ENCODE assay signal across 27 mouse cellular contexts in the genomic region with DNA sequence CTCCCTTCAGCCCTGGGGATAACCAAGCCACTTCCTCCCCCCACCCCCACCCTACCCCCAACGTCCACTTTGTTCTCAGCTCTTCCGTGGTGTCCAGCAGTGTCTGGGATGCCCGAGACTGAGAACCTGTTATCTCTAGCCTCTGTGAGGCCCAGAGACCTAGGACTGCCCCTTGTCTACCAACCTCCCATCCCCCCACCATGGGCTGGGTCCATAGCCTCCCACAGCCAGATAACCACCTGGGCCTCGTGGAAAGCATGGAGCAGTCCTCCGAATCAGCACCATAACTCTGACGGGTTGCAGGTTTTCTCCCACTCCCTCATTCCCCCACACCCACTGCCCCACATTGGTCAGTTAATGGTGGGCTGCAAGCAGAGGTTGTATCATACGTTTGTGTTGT. TPM values are rescaled to one million over a fixed set of nuclear protein-coding genes. Genes with fewer than 3 reads are reported as not detected.
DNase-seq lines count a peak whose midpoint lies in the region; ATAC-seq lines count a peak whose summit lies in the region.
"Had no signal": no experiment of that assay in that cellular context is flagged by ENCODE, and none has a peak within 500 bp of the region (broad histone marks: within the 10 kb centered on the region; RNA-seq: fewer than 3 reads in every experiment).

No protein-coding gene starts in this region.

- DNase-seq in heart, postnatal 14 days: no peak
- DNase-seq in limb, embryonic 10.5 days (ENCODE audit: low spot score): no peak
- no peak for DNase-seq in liver, embryonic 11.5 days (ENCODE audit: low spot score)
- no peak for DNase-seq in left cerebral cortex, adult 11 months (ENCODE audit: low spot score)
- DNase-seq in spleen, postnatal 10 days (ENCODE audit: low spot score in 2 of 2): no peak
- DNase-seq: adrenal gland, adult 2 months; adrenal gland, postnatal 10 days; adrenal gland, postnatal 25 days; cerebellum, adult 11 months; cerebellum, adult 18-20 months; cerebellum, adult 8-10 months; cerebellum, adult 9-11 months; cerebellum, postnatal 14 days; cerebellum, postnatal 36 days; embryo, embryonic 11 days had no signal

- no peaks in the 10 kb centered on the region for H3K27me3 ChIP-seq in heart, embryonic 11.5 days (ENCODE audit: control insufficient read depth, insufficient read depth, low read length)
- no peaks in the 10 kb centered on the region for H3K27me3 ChIP-seq in limb, embryonic 15.5 days
- H3K27me3 ChIP-seq in limb, embryonic 10.5 days (ENCODE audit: low read depth, poor library complexity, severe bottlenecking): no peaks in the 10 kb centered on the region
- H3K27me3 ChIP-seq in liver, embryonic 11.5 days (replicated peaks; ENCODE audit: control insufficient read depth, insufficient read depth, low read length): no peaks in the 10 kb centered on the region
- H3K27me3 ChIP-seq in liver, embryonic 12.5 days (replicated peaks): no peaks in the 10 kb centered on the region
- H3K27me3 ChIP-seq: embryonic facial prominence, embryonic 13.5 days; embryonic facial prominence, embryonic 15.5 days; forebrain, embryonic 12.5 days had no signal

- no peaks in the 10 kb centered on the region for H3K9me3 ChIP-seq in heart, embryonic 11.5 days (replicated peaks; ENCODE audit: control insufficient read depth, low read length)
- no peaks in the 10 kb centered on the region for H3K9me3 ChIP-seq in limb, embryonic 15.5 days
- H3K9me3 ChIP-seq in limb, embryonic 10.5 days (replicated peaks): no peaks in the 10 kb centered on the region
- H3K9me3 ChIP-seq in liver, embryonic 11.5 days (ENCODE audit: control insufficient read depth, low read length): no peaks in the 10 kb centered on the region
- no peaks in the 10 kb centered on the region for H3K9me3 ChIP-seq in liver, embryonic 12.5 days (replicated peaks)
- H3K9me3 ChIP-seq: embryonic facial prominence, embryonic 13.5 days; embryonic facial prominence, embryonic 15.5 days; forebrain, embryonic 10.5 days; forebrain, embryonic 12.5 days had no signal

- no peak overlapping the region for H3K27ac ChIP-seq in heart, embryonic 11.5 days (ENCODE audit: low read depth, low read length)
- no peak overlapping the region for H3K27ac ChIP-seq in limb, embryonic 15.5 days
- no peak overlapping the region for H3K27ac ChIP-seq in limb, embryonic 10.5 days
- H3K27ac ChIP-seq in liver, embryonic 11.5 days (ENCODE audit: low read depth, low read length): no peak overlapping the region
- H3K27ac ChIP-seq in liver, embryonic 12.5 days: no peak overlapping the region
- H3K27ac ChIP-seq: embryonic facial prominence, embryonic 13.5 days; embryonic facial prominence, embryonic 15.5 days; forebrain, embryonic 10.5 days; forebrain, embryonic 12.5 days had no signal

- ATAC-seq in heart, embryonic 11.5 days (replicated peaks; ENCODE audit: insufficient number of reproducible peaks, low FRiP score, low TSS enrichment): peak; percentile 63; the same call in 1 of the 2 replicates
- 0 out of 2 replicates have a peak, but pooled peaks have one; percentile 14 for ATAC-seq in limb, embryonic 15.5 days (ENCODE audit: insufficient number of reproducible peaks, low FRiP score, low TSS enrichment, low read depth)
- ATAC-seq in liver, embryonic 11.5 days (replicated peaks; ENCODE audit: low FRiP score): peak; percentile 49; the same call in 1 of the 2 replicates
- 0 out of 2 replicates have a peak, but pooled peaks have one; percentile 40 for ATAC-seq in liver, embryonic 12.5 days
- ATAC-seq: forebrain, embryonic 14.5 days had no signal

- WGBS in heart, embryonic 11.5 days (ENCODE audit: insufficient replicate concordance): 62% methylated on average over 7 of the region's 7 CpGs
- 82% methylated on average over 7 of the region's 7 CpGs for WGBS in limb, embryonic 15.5 days
- 88% methylated on average over 7 of the region's 7 CpGs for WGBS in limb, embryonic 10.5 days
- WGBS in liver, embryonic 11.5 days: 64% methylated on average over 7 of the region's 7 CpGs
- WGBS in liver, embryonic 12.5 days (ENCODE audit: insufficient replicate concordance): 34% methylated on average over 7 of the region's 7 CpGs

- intact Hi-C loops in heart, postnatal 14 days (cut with DNase I): no loop called here

- no peak overlapping the region for H3K4me2 ChIP-seq in heart, embryonic 11.5 days
- H3K4me2 ChIP-seq in limb, embryonic 15.5 days: no peak overlapping the region
- no peak overlapping the region for H3K4me2 ChIP-seq in liver, embryonic 11.5 days
- H3K4me2 ChIP-seq in liver, embryonic 12.5 days: no peak overlapping the region
- H3K4me2 ChIP-seq: embryonic facial prominence, embryonic 13.5 days; embryonic facial prominence, embryonic 15.5 days; forebrain, embryonic 12.5 days had no signal

- H3K4me3 ChIP-seq in heart, embryonic 11.5 days (ENCODE audit: low read depth, low read length): no peak overlapping the region
- H3K4me3 ChIP-seq in limb, embryonic 15.5 days: no peak overlapping the region
- H3K4me3 ChIP-seq in limb, embryonic 10.5 days: no peak overlapping the region
- H3K4me3 ChIP-seq in liver, embryonic 11.5 days (ENCODE audit: low read depth, low read length): no peak overlapping the region
- H3K4me3 ChIP-seq in liver, embryonic 12.5 days: no peak overlapping the region
- H3K4me3 ChIP-seq: embryonic facial prominence, embryonic 13.5 days; embryonic facial prominence, embryonic 15.5 days; erythroblast, embryonic 14.5 days; forebrain, embryonic 10.5 days; forebrain, embryonic 12.5 days had no signal

- H3K9ac ChIP-seq in heart, embryonic 11.5 days (ENCODE audit: low read depth, low read length): no peak overlapping the region
- no peak overlapping the region for H3K9ac ChIP-seq in limb, embryonic 15.5 days
- H3K9ac ChIP-seq in liver, embryonic 11.5 days (ENCODE audit: low read depth, low read length): no peak overlapping the region
- H3K9ac ChIP-seq in liver, embryonic 12.5 days: no peak overlapping the region
- H3K9ac ChIP-seq: embryonic facial prominence, embryonic 13.5 days; embryonic facial prominence, embryonic 15.5 days; forebrain, embryonic 12.5 days had no signal

- H3K4me1 ChIP-seq in heart, embryonic 11.5 days (ENCODE audit: control insufficient read depth, insufficient read depth, low read length): no peaks in the 10 kb centered on the region
- no peaks in the 10 kb centered on the region for H3K4me1 ChIP-seq in limb, embryonic 15.5 days
- H3K4me1 ChIP-seq in limb, embryonic 10.5 days: no peaks in the 10 kb centered on the region
- no peaks in the 10 kb centered on the region for H3K4me1 ChIP-seq in liver, embryonic 11.5 days (replicated peaks; ENCODE audit: control insufficient read depth, insufficient read depth, low read length)
- peaks cover 6% of the 10 kb centered on the region; the same call in 1 of the 2 replicates for H3K4me1 ChIP-seq in liver, embryonic 12.5 days
- H3K4me1 ChIP-seq: embryonic facial prominence, embryonic 13.5 days; embryonic facial prominence, embryonic 15.5 days; forebrain, embryonic 10.5 days; forebrain, embryonic 12.5 days had no signal

- H3K36me3 ChIP-seq in heart, embryonic 11.5 days (ENCODE audit: control insufficient read depth, insufficient read depth, low read length): no peaks in the 10 kb centered on the region
- no peaks in the 10 kb centered on the region for H3K36me3 ChIP-seq in limb, embryonic 15.5 days
- no peaks in the 10 kb centered on the region for H3K36me3 ChIP-seq in limb, embryonic 10.5 days
- H3K36me3 ChIP-seq in liver, embryonic 11.5 days (ENCODE audit: control insufficient read depth, insufficient read depth, low read length): no peaks in the 10 kb centered on the region
- H3K36me3 ChIP-seq in liver, embryonic 12.5 days: no peaks in the 10 kb centered on the region
- H3K36me3 ChIP-seq: embryonic facial prominence, embryonic 13.5 days; embryonic facial prominence, embryonic 15.5 days; forebrain, embryonic 10.5 days; forebrain, embryonic 12.5 days had no signal

RNA-seq across cellular contexts. Expression of gene Mmrn1, which starts 44.4 kb away (rescaled TPM):
- 3.8 and 4.1 TPM in 2 replicates for polyA plus RNA-seq in heart, embryonic 11.5 days (2014; fragmentation: Nextera tagmentation; extraction: Ambion mirVana)
- total RNA-seq in heart, postnatal 14 days (2021): 1 to 10 TPM; 4.0 to 4.7 TPM
- 6.1 and 6.7 TPM in 2 replicates for polyA plus RNA-seq in limb, embryonic 15.5 days (2015; fragmentation: Nextera tagmentation; extraction: Ambion mirVana)
- 5.3 and 6.3 TPM in 2 replicates for polyA plus RNA-seq in limb, embryonic 10.5 days (2016; fragmentation: Nextera tagmentation; extraction: Ambion mirVana)
- 15.0 and 19.0 TPM in 2 replicates for polyA plus RNA-seq in liver, embryonic 11.5 days (2014; fragmentation: Nextera tagmentation; extraction: Ambion mirVana)
- polyA plus RNA-seq in liver, embryonic 12.5 days (2016; fragmentation: Nextera tagmentation; extraction: Ambion mirVana): 12.3 and 13.4 TPM in 2 replicates
- total RNA-seq: ES-E14, MEL had no signal
- polyA plus RNA-seq: adrenal gland, adult 2 months; C2C12; erythroblast, embryonic 14.5 days had no signal

RNA-seq across cellular contexts. Expression of gene Snca, which starts 50.7 kb away (rescaled TPM):
- polyA plus RNA-seq in heart, embryonic 11.5 days (2014; fragmentation: Nextera tagmentation; extraction: Ambion mirVana): 43.3 and 48.5 TPM in 2 replicates
- total RNA-seq in heart, postnatal 14 days (2021): 10 to 100 TPM; 57.3 to 83.2 TPM
- polyA plus RNA-seq in limb, embryonic 15.5 days (2015; fragmentation: Nextera tagmentation; extraction: Ambion mirVana): 35.3 and 35.9 TPM in 2 replicates
- 6.2 and 7.9 TPM in 2 replicates for polyA plus RNA-seq in limb, embryonic 10.5 days (2016; fragmentation: Nextera tagmentation; extraction: Ambion mirVana)
- polyA plus RNA-seq in liver, embryonic 11.5 days (2014; fragmentation: Nextera tagmentation; extraction: Ambion mirVana): 93.8 and 102 TPM in 2 replicates
- 302 and 303 TPM in 2 replicates for polyA plus RNA-seq in liver, embryonic 12.5 days (2016; fragmentation: Nextera tagmentation; extraction: Ambion mirVana)
